Mouse (Mus musculus) regulatory T cell (primary cell): ENCODE results near the gene Vmn1r87.
"Not testable (repeated sequence)": the region's sequence is repeated elsewhere in the genome, so short reads cannot be mapped to it uniquely, and the experiment has no call there.

Experiments used
- in situ Hi-C: fragments of 300-600 bp; cut with MboI, MseI; formaldehyde crosslinking; loops from one replicate; pipeline ENCODE4 v1.15.1; 2025; ENCODE audit warnings: high pct_unique_total_duplicates

Gene Vmn1r87

DNA sequence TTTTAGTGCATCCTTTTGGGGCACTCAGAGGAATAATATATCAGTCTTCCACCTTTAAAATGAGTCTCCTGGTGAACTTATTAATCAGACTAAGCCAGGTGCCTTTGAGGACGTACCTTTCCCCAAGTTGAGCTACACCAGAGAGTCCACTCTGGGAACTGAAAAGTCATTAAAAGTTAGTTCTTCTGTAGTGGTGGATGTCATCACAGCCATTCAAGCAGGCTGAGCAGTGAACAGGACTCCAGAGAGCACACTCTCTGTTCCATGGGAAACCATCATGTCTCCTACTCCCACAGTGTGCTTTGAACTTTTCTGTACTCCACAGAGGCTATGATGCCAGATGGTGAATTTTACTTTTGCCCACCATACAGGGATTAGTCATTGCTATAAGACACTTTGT, at the start of gene Vmn1r87:
Gene Vmn1r87 (minus strand): TSS at position 101 of the 400 bp plus-strand sequence.
- in situ Hi-C loops, result no loop called here

DNA sequence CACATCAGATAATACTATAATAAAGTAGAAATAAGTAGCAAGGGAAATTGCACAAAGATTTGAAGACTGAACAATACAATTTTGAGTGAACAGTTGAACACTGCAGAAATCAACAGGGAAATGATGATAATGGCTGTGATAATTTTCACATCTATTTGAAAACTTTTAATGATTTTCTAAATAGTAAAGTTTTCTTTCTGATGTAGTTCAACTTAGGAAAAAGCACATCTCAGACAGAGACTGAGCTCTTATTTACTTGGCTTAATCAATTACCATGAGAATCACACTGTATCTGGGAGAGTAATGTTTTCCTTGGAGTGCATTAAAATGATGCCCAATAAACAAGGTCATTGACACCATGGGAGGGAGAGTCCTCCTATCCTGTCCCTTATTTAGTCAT, 19.3 kb upstream of the Vmn1r87 start, which contains the start of gene Vmn1r88:
Gene Vmn1r88 (plus strand): TSS at position 301 of the 400 bp plus-strand sequence.
- in situ Hi-C loops, result no loop called here

DNA sequence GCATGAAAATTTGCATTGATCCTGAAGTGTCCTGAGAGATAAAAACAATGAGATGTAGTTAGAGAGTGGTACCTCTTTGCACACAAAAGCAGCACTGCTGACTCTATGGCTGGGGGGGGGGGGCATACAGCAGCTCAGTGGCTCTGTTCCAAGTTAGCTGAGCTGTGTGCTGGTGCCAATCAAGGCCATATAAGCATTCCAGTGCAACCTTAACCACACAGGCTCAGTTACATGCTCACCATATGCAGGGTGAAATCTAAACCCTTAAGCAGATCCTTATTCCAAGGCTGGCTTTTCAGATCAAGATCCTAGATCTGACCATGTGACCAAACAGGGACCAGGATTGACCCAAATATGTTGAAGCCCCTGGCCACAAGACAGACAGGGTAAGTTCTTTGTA, 2.6 kb downstream of the Vmn1r87 start:
- in situ Hi-C loops, result no loop called here

DNA sequence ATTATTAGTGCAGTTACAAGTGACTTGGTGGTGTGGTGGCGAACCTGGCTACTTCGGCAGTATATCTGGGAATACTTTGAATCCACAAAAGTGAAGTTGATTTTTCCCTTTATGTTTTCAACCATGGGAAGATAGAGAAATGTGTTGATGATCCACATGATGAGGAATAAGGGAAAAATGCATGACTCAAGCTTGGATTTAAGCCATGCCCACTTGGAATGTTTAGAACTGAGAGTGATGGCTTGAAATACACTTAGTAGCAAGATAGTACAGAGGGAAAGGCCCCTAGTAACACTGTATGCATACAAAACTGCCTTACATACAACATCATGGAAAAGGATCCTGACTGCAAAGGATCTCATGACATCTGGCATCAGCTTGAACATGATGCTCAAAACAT, 8.1 kb downstream of the Vmn1r87 start:
- in situ Hi-C loops, result no loop called here

DNA sequence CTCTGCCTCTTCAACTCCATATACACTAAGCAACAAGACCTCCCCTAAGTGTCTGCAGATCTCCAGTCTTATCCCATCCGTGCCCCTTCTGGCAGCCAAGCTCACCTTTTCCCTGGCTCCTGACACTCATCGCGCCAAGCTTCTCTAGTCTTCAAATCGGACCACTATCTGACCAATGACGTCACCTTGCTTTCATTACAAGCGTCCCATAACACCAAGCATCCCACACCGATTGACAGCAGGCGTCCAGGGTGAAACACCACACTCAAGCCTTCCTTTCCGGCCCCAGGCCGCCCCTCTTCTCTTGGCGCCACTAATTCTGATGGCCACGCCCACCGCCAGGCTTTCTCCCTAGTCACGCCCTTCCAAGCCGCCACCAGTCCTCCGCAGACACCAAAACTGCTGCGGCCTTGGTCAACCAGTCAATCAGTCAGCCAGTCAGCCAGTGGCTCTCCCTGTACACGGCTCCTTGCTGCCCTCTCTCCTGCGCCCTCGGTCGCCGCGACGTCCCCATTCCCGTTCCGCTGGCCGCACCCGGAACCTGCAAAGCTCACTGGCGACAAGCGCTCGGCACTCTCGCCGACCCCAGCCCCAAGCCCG, 16.3 kb downstream of the Vmn1r87 start:
- in situ Hi-C loops, result not testable (repeated sequence)

DNA sequence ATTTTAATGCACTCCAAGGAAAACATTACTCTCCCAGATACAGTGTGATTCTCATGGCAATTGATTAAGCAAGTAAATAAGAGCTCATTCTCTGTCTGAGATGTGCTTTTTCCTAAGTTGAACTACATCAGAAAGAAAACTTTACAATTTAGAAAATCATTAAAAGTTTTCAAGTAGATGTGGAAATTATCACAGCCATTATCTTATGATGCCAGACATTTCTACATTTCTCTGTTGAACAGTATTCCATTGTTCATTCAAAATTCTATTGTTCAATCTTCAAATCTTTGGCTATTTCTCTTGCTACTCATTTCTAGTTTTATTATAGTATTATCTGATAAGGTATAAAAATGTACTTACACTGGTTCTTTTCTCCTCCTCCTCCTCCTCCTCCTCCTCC, 20.1 kb downstream of the Vmn1r87 start, which contains the start of gene Vmn1r86:
Gene Vmn1r86 (minus strand): TSS at position 101 of the 400 bp plus-strand sequence.
- in situ Hi-C loops, result no loop called here

DNA sequence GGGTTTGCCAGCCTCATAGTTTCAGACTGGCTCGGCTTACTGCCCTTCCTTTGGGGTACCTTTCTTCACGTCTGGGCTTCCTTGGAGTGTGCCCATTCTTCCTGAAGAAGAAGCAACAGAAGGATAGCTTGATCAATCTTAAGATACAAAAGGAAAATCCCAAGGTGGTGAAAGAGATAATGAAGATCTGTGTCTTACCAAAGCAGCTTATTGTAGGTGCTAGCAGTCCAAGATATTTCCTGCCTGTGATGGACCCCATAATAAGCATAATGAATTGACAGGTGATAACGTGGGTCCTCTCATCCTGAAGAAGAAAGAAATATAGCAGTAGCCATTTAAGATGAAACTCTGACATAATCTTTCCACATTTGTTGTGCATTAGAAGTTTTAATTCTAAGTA, 44.9 kb downstream of the Vmn1r87 start, which contains the start of gene Vmn1r85:
Gene Vmn1r85 (minus strand): TSS at position 101 of the 400 bp plus-strand sequence.
- in situ Hi-C loops, result loop anchor here (25.0 kb wide), 1 partner anchor 633 kb away; no protein-coding TSS in a partner anchor
